Mouse (Mus musculus) adrenal gland, adult 10 weeks (tissue): ENCODE results near the gene Gm21760. TPM values are rescaled to one million over a fixed set of nuclear protein-coding genes. Genes with fewer than 3 reads are reported as not detected.

ENCODE experiments used
- polyA plus RNA-seq: library from polyadenylated mRNA; stranded (reverse); fragments of 350-450 nt; fragmentation: Illumina TruSeq; extraction: RNeasy Lipid Tissue Mini Kit (QIAGEN cat#74804); gene quantifications from one replicate; pipeline ENCODE4 v1.2.3, GENCODE M21; 2014; ENCODE audit warnings: low read depth, low replicate concordance

Gm21760 gene
- not detected for polyA plus RNA-seq

DNA sequence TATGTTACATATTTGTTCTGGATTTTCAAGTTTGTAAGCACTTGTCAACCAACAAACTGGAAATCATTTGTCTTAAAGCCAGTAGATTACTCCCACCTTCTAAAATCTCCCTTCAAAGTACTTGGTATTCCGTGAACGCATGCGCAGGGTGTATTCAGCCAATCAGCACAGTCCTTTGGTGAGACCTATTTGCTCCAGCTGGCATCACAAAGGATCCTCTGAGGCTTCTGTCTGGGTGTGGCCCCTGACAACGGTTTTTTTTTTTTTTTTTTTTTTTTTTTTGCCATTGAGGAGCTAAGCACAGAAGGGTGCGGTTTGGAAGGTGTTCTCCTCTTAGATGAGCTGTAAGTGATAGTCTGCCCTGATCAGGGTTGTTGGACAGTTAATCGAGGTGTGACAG is at the start of gene Gm21760:
Gm21760 (plus strand) TSS at position 301 of the 400 bp plus-strand sequence.

